Mouse (Mus musculus): ENCODE data around the gene Lrrc75a. TPM values are rescaled to one million over a fixed set of nuclear protein-coding genes. Genes with fewer than 3 reads are reported as not detected.

Gene Lrrc75a
- polyA plus RNA-seq, 1 experiment from 2014 or later: 15.9 TPM

DNA sequence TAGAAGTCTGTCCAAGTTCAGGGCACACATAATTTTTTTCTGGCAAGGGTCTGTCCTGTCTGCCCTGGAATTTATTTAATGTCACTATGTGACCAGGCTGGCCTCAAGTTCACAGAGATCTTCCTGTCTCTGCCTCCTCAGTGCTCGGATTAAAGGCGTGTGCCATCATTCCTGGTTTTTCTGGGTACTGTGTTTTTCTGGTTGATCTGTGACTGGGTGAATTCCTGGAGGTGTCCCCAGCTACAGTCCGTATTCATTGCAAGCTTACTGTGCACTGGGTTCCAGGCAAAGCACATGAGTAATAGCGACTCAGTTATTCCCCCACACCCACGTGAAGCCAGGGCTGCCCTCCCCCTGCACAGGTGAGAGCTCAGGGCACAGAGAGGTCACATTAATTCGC, 38.0 kb downstream of the Lrrc75a start:
- H3K4me1 ChIP-seq: peaks cover 35% of the 10 kb centered on the region
- ATAC-seq (ENCODE audit: low FRiP score, low read depth): no peak

DNA sequence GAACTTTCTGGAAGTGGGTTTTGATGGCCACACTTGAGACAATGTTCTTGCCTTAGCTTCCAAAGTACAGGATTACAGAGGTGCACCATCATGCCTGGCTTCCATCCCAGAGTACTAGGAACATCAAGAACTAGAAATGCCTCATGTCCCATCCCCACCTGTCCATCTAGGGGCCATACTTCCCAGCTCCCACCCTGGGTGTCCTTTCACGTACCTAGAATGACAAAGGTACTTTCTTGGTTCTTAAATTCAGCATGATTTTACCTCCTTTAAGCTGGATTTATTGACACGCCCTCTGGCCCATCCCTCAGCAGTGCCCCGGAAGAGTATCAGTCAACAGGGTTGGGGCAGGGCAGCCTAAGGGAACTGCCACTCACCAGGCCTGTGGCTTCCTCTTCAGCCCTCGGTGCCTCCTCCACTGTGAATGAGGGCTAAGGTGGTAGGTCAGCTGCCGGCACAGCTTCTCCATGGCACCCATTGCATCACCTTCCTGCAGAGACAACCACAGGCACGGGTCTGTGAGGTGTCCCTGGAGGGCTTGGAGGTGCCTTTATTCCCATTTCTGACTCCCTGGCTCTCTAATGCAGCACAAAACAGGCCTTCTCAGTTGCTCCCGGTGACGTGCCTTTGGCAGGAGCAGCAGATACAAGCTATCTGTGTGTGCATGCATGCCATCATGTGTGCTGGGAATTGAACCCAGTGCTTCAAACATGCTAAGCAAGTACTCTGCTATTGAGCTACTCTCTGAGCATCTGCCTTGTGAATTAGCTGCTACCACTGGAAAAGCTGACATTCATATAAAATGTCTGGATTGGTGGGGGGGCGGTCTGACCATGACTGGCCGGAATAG, 39.3 kb downstream of the Lrrc75a start:
- peaks cover 58% of the 10 kb centered on the region for H3K36me3 ChIP-seq
- 83% methylated on average over 10 of the region's 10 CpGs for WGBS
- no peak overlapping the region for H3K27ac ChIP-seq

More for the DNA sequence above, 38.0 kb downstream of the Lrrc75a start:
- Histone ChIP-seq H3K36me3 (peaks cover 46% of the 10 kb centered on the region), H3K9me3 (no peaks in the 10 kb centered on the region), H3K9ac (no peak overlapping the region), H3K4me2 (replicated peaks) (no peak overlapping the region), H3K27me3 (replicated peaks) (no peaks in the 10 kb centered on the region), H3K4me3 (no peak overlapping the region), H3K27ac (no peak overlapping the region)
- 84% methylated on average over 6 of the region's 6 CpGs for WGBS

DNA sequence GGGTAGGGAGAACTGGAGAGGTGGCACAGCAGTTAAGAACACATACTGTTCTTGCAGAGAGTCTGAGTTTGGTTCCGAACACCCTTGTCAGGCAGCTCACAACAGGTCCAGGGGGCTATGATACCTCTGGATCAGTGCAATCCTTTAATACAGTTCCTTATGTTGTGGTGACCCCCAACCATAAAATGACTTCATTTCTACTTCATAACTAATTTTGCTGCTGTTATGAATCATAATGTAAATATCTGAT, 40.4 kb downstream of the Lrrc75a start:
- Histone ChIP-seq H3K36me3 (peaks cover 62% of the 10 kb centered on the region), H3K9me3 (no peaks in the 10 kb centered on the region), H3K27me3 (replicated peaks) (no peaks in the 10 kb centered on the region), H3K9ac (no peak overlapping the region), H3K4me2 (replicated peaks) (no peak overlapping the region), H3K4me3 (no peak overlapping the region), H3K4me1 (peaks cover 34% of the 10 kb centered on the region), H3K27ac (no peak overlapping the region)
- 93% methylated on average over 1 of the region's 1 CpGs for whole genome bisulfite sequencing
- ATAC-seq (ENCODE audit: low FRiP score, low read depth): no peak

More for the DNA sequence above, 39.3 kb downstream of the Lrrc75a start:
- no peak overlapping the region for H3K9ac ChIP-seq
- no peak overlapping the region for H3K4me3 ChIP-seq
- peaks cover 37% of the 10 kb centered on the region for H3K4me1 ChIP-seq
- H3K4me2 ChIP-seq (replicated peaks): no peak overlapping the region
- H3K9me3 ChIP-seq: no peaks in the 10 kb centered on the region
- ATAC-seq (ENCODE audit: low FRiP score, low read depth): no peak
- no peaks in the 10 kb centered on the region for H3K27me3 ChIP-seq (replicated peaks)

DNA sequence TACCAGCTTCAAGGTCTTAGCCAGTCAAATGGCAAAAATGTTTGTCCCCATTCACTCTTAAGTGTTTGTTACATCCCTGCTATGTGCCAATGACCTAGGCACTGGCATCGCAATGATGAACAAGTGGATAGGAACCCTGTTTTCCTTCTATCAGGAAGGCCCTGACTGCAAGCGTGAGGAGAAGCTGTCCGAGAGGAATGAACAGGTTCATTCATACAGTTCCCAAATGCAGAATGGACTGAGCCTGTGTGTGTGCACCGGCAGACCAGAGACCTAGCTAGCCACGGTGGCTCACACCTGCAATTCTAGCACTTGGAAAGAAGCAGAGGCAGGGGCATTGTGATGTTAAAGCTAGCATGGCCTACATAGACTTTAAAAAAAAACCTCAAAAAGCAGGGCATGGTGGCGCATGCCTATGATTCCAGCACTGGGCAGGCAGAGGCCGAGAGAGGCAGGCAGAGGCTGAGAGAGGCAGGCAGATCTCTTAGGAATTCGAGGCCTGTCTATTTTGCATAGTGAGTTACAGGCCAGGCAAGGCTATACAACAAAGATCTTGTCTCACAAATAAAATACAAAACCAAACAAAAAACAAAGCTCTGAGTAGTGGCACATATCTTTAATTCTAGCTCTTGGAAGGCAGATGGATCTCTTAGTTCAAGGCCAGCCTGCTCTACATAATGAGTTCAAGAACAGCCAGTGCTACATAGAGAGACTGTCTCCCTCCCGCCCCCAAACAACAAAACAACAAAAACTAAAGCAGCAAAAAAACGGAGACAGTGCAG, 41.0 kb downstream of the Lrrc75a start:
- no peaks in the 10 kb centered on the region for H3K27me3 ChIP-seq (replicated peaks)

DNA sequence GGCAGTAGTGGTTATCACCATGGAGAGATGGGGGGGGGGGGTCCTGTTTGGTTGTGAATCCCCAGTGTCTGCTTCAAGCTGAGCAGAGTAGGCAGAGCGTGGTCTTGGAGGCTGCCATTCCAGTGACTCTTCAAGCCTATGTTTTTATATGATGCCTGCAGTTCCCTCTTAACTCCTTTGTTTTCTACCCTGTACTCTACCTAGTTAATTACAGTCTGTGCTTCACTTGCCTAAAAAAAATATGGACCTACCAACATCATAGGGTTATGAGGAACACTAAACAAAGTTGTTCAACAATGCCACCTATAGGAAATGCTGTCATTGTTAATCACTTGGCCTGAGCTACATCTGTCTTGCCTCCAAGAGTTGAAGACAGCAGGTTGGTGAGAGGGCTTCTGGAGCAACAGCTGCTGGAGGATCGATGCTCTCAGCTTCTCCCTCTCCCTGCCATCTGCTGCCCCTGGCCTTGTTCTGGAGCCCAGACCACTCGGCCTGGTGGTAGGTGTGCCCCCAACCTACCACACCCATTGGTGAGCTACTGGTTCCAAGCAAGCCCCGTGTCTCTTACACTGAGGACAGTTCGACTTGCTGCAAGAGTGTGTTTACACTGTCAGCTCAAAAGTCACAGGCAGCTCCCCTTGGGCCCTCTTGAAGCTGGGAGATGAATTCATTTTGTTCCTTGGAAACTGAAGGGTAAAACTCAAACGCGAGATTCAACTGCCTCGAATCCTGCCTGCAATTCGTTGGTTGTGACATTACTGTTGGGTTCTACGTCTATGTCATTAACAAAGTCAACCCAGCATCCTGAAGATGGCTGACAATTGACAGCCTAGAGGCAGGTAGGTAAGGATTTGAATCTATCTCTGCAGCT, 41.8 kb downstream of the Lrrc75a start:
- H3K4me1 ChIP-seq: peaks cover 28% of the 10 kb centered on the region
- no peaks in the 10 kb centered on the region for H3K9me3 ChIP-seq
- H3K4me3 ChIP-seq: no peak overlapping the region
- no peak for ATAC-seq (ENCODE audit: low FRiP score, low read depth)
- H3K9ac ChIP-seq: no peak overlapping the region
- H3K4me2 ChIP-seq (replicated peaks): peak overlapping the region; percentile 89; the same call in 1 of the 2 replicates
- H3K36me3 ChIP-seq: peaks cover 62% of the 10 kb centered on the region
- no peak overlapping the region for H3K27ac ChIP-seq
- 69% methylated on average over 10 of the region's 10 CpGs for WGBS
- no peaks in the 10 kb centered on the region for H3K27me3 ChIP-seq (replicated peaks)

More for the DNA sequence above, 41.0 kb downstream of the Lrrc75a start:
- no peaks in the 10 kb centered on the region for H3K9me3 ChIP-seq
- H3K9ac ChIP-seq: no peak overlapping the region
- WGBS: 66% methylated on average over 10 of the region's 10 CpGs
- no peak overlapping the region for H3K27ac ChIP-seq
- H3K4me1 ChIP-seq: peaks cover 29% of the 10 kb centered on the region
- no peak for ATAC-seq (ENCODE audit: low FRiP score, low read depth)
- no peak overlapping the region for H3K4me3 ChIP-seq
- no peak overlapping the region for H3K4me2 ChIP-seq (replicated peaks)
- H3K36me3 ChIP-seq: peaks cover 62% of the 10 kb centered on the region

DNA sequence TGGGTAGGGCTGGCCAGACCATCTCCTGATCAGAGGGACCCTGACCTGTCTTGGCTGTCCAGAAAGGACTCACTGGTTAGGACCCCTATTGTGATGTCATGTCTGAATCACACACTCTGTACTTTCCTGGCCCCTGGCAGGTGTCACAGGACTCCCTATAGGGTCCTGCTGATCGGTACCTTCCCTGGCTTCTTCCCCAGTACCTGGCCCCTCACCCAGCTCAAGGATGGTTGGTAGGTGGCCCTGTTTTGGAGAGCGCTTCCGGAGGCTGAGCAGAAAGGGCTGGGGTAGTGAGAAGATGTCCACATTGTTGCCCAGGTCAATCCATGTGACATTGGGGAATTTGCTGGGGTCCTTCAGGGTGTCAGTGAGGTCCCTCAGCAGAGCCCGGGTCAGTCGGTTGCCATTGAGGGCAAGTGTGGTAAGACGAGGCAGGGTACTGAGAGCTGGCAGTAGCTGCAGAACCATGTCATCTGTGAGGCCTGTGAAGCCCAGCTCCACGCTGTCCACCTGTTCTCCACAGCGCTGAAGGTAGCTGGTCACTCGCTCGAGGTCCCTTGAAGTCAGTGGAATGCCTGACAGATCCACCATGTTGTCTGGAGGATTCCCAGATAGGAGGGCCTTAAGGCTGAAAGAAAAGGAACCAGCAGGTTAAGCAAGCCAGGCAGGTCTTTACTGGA, 42.6 kb downstream of the Lrrc75a start:
- Histone ChIP-seq H3K27me3 (replicated peaks) (no peaks in the 10 kb centered on the region), H3K4me3 (peak overlapping the region; percentile 13; the same call in 1 of the 2 replicates), H3K4me1 (peaks cover 28% of the 10 kb centered on the region), H3K9ac (peak overlapping the region; percentile 81; the same call in 1 of the 2 replicates), H3K36me3 (peaks cover 62% of the 10 kb centered on the region), H3K27ac (no peak overlapping the region), H3K9me3 (no peaks in the 10 kb centered on the region), H3K4me2 (replicated peaks) (peak overlapping the region; percentile 89)
- WGBS: 34% methylated on average over 10 of the region's 10 CpGs
- ATAC-seq (ENCODE audit: low FRiP score, low read depth): no peak

DNA sequence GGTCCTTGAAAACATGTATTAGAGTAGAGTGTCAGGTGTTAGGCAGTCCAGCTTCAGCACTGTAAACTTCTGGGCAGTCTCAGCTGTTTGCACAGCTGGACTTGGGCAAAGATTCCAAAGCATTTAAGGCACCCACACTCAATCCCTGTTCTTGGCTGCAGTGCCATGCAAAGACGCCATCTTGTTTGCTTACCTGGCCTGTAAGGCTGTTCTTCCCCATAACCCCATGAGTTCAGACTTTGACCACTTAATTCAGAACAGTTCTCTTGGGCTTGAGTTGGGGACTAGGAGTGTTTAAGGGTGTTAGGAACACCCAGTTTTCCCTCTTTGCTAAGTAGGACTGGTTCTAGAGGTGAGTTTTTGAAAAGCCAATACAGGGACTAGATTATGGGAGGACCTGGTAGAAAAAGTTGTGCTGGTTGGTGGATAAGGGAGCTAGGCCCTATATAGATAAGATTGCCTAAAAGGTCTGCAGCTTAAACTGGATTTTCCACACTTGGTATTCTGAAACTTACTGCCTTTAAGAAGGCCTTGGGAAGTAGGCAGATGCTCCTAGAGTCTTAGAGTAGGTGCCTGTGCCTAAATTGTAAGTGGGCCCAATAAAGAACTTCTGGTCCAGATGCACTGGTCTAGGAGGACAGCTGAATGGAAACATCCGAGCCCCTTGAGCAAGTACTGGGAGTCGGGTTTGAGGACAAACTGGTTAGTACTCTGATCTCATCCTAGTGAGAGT, 43.3 kb downstream of the Lrrc75a start:
- no peak for ATAC-seq (ENCODE audit: low FRiP score, low read depth)
- H3K4me1 ChIP-seq: peaks cover 28% of the 10 kb centered on the region
- H3K27me3 ChIP-seq (replicated peaks): no peaks in the 10 kb centered on the region
- peaks cover 62% of the 10 kb centered on the region for H3K36me3 ChIP-seq
- 23% methylated on average over 3 of the region's 3 CpGs for WGBS
- H3K4me3 ChIP-seq: peak overlapping the region; percentile 13
- no peaks in the 10 kb centered on the region for H3K9me3 ChIP-seq
- H3K27ac ChIP-seq: no peak overlapping the region
- peak overlapping the region; percentile 81; the same call in 1 of the 2 replicates for H3K9ac ChIP-seq
- peak overlapping the region; percentile 89 for H3K4me2 ChIP-seq (replicated peaks)

DNA sequence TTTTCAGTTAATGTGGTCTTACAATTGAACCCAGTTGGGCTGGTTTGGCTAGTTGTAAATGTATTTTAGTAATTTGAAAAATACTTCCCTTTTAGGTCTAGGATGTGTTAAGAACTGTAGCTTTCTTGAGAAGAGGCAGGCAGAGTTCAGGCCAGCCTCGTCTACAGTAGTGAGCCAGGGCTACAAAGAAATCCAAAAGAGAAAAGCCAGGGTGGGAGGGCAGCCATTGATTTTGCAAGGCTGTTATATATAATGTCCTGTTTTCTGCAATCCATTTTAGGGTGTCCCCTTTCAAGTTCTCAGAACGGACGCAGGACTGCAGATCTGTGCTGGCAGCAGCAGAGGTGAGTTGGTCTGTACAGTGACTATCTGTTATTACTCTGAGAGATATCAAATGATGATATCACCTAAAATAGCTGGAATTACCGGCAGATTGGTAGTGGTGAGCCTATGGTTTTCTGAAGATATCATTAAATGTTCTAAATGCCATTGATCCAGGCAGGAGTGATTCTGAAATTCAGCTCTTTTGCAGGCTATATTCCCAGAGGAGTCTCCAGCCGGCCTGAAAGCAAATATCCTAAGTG, 44.1 kb downstream of the Lrrc75a start:
- H3K36me3 ChIP-seq: peaks cover 54% of the 10 kb centered on the region
- peak overlapping the region; percentile 89 for H3K4me2 ChIP-seq (replicated peaks)
- H3K27ac ChIP-seq: no peak overlapping the region
- WGBS: 13% methylated on average over 5 of the region's 5 CpGs
- H3K27me3 ChIP-seq (replicated peaks): no peaks in the 10 kb centered on the region
- H3K4me1 ChIP-seq: peaks cover 28% of the 10 kb centered on the region
- H3K9me3 ChIP-seq: no peaks in the 10 kb centered on the region
- H3K9ac ChIP-seq: peak overlapping the region; percentile 81
- ATAC-seq (ENCODE audit: low FRiP score, low read depth): no peak
- peak overlapping the region; percentile 66 for H3K4me3 ChIP-seq

DNA sequence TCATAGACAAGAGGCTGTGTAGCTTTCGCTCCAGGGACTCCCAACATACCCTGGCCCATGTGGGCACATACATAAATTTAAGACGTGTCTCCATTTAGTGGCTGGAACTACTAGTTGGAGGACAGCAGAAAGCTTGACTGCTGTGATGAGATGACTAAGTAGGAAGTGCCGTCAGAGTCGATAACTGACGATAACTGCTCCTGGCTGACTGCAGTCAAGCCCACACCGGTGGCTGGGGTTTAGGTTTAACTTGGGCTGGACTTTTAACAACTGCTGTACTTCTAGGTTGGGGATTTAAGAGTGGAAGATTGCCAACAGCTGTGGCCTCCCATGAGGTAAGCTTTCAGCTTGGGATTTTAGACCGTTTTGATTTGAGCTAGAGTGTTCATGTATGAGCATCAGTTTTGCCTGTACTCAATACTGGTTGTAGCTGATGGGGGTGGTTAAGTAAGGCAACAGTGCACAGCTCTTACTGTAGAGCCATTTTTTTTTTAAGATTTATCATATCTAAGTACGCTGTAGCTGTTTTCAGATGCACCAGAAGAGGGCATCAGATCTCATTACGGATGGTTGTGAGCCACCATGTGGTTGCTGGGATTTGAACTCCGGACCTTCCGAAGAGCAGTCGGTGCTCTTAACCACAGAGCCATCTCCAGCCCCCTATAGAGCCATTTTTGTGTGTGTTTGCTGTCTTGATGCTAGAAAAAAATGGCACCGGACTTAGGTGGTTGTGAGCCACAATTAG, 44.8 kb downstream of the Lrrc75a start:
- peak overlapping the region; percentile 79; the same call in 1 of the 2 replicates for H3K27ac ChIP-seq
- no peaks in the 10 kb centered on the region for H3K9me3 ChIP-seq
- H3K4me2 ChIP-seq (replicated peaks): peak overlapping the region; percentile 89
- H3K4me1 ChIP-seq: peaks cover 28% of the 10 kb centered on the region
- peak overlapping the region; percentile 81 for H3K9ac ChIP-seq
- no peaks in the 10 kb centered on the region for H3K27me3 ChIP-seq (replicated peaks)
- under 1% methylated on average over 13 of the region's 13 CpGs for WGBS
- peaks cover 47% of the 10 kb centered on the region for H3K36me3 ChIP-seq
- peak; percentile 18; the same call in 1 of the 2 replicates for ATAC-seq (ENCODE audit: low FRiP score, low read depth)
- H3K4me3 ChIP-seq: peak overlapping the region; percentile 66

DNA sequence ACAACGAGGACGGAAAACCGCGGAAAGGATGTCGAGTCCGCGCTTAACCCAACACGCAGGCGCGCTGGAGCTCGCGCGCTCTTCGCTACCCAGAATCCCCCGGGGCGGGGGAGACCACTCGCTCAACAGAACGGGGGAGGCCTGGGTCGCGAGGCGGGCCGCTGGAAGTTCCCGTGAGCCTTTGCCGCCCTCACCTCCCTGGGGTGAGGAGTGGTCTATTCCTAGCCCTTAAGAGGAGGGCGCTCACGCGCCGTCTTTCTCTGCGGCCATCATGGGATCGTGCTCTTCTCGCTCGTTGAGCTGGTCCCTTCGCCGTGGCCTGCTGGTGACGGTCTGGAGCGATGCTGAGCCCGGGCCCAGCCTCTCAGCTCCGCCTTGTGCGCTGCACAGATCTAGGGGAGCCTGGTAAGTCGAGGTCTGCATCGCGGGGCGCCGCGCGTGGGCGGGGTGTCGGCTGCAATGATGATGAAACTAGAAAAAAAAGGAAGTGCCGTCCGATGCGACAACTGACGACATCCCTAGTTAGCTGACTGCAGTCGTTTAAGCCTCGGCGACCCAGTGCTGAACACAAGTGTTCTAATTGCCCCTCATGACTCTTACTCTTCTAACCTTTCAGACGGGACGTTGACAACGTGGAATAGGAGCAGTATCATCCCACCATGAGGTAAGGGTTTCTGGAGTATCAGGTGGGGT, 45.6 kb downstream of the Lrrc75a start:
- Histone ChIP-seq H3K9ac (peak overlapping the region; percentile 81), H3K4me2 (replicated peaks) (peak overlapping the region; percentile 89), H3K4me3 (peak overlapping the region; percentile 66), H3K4me1 (peaks cover 35% of the 10 kb centered on the region), H3K27me3 (replicated peaks) (no peaks in the 10 kb centered on the region), H3K9me3 (no peaks in the 10 kb centered on the region), H3K36me3 (peaks cover 40% of the 10 kb centered on the region), H3K27ac (peak overlapping the region; percentile 79; the same call in 1 of the 2 replicates)
- WGBS: under 1% methylated on average over 58 of the region's 58 CpGs
- ATAC-seq (ENCODE audit: low FRiP score, low read depth): peak; percentile 93
